Mouse (Mus musculus) lung, embryonic 15.5 days (tissue): ENCODE measurements at regions not wholly inside any gene's neighbourhood (a gene's known extent, or its start where the extent isn't known, plus 50 kb on each side); places are given as distances from the start of the nearest gene placed in this dataset.

ENCODE experiments used
- ATAC-seq: fragments of 200-750 bp; cut with Nextera tagmentation; 2 replicates; pipeline ENCODE4 v1.8.0; 2017; ENCODE audit warnings: moderate number of reproducible peaks, borderline replicate concordance; ENCODE audit not compliant: low FRiP score, low TSS enrichment; ENCODE audit errors: extremely low read depth
- H3K27ac ChIP-seq: fragments of 300-500 bp; sonication (generic); 2 replicates; pipeline ENCODE4 v1.5.1; 2015; ENCODE audit warnings: moderate library complexity, mild to moderate bottlenecking, inconsistent platforms
- H3K27me3 ChIP-seq: fragments of 300-500 bp; sonication (generic); 2 replicates; pipeline ENCODE4 v1.6.1; 2015; ENCODE audit warnings: inconsistent platforms
- H3K36me3 ChIP-seq: fragments of 300-500 bp; sonication (generic); 2 replicates; pipeline ENCODE4 v1.6.1; 2015; ENCODE audit warnings: inconsistent platforms
- H3K4me1 ChIP-seq: fragments of 300-500 bp; sonication (generic); 2 replicates; pipeline ENCODE4 v1.6.1; 2015; ENCODE audit warnings: inconsistent platforms
- H3K4me2 ChIP-seq: fragments of 300-500 bp; sonication (generic); 2 replicates; pipeline ENCODE4 v1.6.1; 2015; ENCODE audit warnings: inconsistent platforms, mild to moderate bottlenecking, moderate library complexity
- H3K4me3 ChIP-seq: fragments of 300-500 bp; sonication (generic); 2 replicates; pipeline ENCODE4 v1.5.1; 2015; ENCODE audit warnings: mild to moderate bottlenecking, inconsistent platforms
- H3K9ac ChIP-seq: fragments of 300-500 bp; sonication (generic); 2 replicates; pipeline ENCODE4 v1.6.1; 2015; ENCODE audit warnings: inconsistent platforms
- H3K9me3 ChIP-seq: fragments of 300-500 bp; sonication (generic); 2 replicates; pipeline ENCODE4 v1.6.1; 2016; ENCODE audit warnings: inconsistent platforms
- WGBS: fragments of 180-500 bp; shearing (Covaris S2); methylation state at CpG from one replicate; pipeline ENCODE4 v1.1.7; 2015; 5-methylcytosine and 5-hydroxymethylcytosine counted together

DNA sequence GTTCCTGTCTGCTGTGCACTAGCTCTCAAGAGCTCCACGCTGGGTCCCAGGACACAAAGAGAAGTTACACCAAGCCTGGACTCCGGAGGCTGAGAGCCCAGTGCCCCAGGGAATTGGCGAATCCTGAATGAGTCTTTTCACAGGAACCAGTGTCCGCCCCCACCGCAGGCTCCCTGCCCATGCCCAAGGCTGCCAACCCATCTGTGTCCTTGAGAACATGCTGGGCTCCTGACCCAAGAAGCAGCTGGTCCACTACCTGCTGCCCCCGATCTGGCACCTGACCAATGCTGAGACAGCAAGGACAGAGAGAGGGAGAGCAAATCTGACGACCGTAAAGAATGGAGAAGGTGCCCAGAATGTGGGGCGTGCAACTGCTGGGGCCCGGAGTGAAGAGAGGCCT, 85.2 kb upstream of the Cplx2 start:
- Histone ChIP-seq H3K4me2 (no peak overlapping the region), H3K4me1 (peaks cover 10% of the 10 kb centered on the region), H3K27me3 (peaks cover 6% of the 10 kb centered on the region; the same call in 1 of the 2 replicates), H3K9me3 (no peaks in the 10 kb centered on the region), H3K27ac (no peak overlapping the region), H3K9ac (no peak overlapping the region), H3K36me3 (no peaks in the 10 kb centered on the region), H3K4me3 (no peak overlapping the region)
- WGBS: 87% methylated on average over 10 of the region's 10 CpGs
- ATAC-seq: no peak

GRCm38 (mm10) chr13:54286616-54287015, 84.5 kb upstream of the Cplx2 start:
- no peak overlapping the region for H3K4me2 ChIP-seq
- peaks cover 10% of the 10 kb centered on the region for H3K4me1 ChIP-seq
- 81% methylated on average over 11 of the region's 11 CpGs for WGBS
- H3K36me3 ChIP-seq: no peaks in the 10 kb centered on the region
- H3K9ac ChIP-seq: no peak overlapping the region
- H3K27me3 ChIP-seq: 0 out of 2 replicates have a peak, but pooled peaks cover 2% of the 10 kb centered on the region
- H3K4me3 ChIP-seq: no peak overlapping the region
- H3K9me3 ChIP-seq: no peaks in the 10 kb centered on the region
- H3K27ac ChIP-seq: no peak overlapping the region
- ATAC-seq: no peak

DNA sequence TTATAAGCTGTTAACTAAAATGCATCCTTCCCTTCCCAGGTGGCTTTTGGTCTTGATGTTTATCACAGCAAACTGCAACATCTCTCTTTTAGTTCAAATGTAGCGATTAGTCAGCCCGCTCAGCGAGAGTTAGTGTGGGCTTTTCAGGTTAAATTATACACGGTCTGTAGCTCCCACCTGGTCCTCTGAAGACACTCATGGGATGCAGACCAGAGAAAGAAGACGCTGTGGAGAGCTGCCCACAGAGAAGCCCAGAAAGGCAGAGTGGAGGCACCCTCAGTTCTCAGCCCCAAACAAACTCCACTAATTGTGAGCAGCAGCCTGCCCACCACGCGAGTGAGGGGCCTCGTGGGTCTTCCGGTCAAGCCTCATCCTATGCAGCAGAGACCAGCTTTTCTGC, 81.1 kb upstream of the Cplx2 start:
- Histone ChIP-seq H3K27ac (no peak overlapping the region), H3K4me2 (no peak overlapping the region), H3K4me3 (no peak overlapping the region), H3K27me3 (no peaks in the 10 kb centered on the region), H3K9ac (no peak overlapping the region), H3K9me3 (no peaks in the 10 kb centered on the region), H3K4me1 (no peaks in the 10 kb centered on the region), H3K36me3 (no peaks in the 10 kb centered on the region)
- 87% methylated on average over 9 of the region's 9 CpGs for WGBS
- ATAC-seq: no peak

DNA sequence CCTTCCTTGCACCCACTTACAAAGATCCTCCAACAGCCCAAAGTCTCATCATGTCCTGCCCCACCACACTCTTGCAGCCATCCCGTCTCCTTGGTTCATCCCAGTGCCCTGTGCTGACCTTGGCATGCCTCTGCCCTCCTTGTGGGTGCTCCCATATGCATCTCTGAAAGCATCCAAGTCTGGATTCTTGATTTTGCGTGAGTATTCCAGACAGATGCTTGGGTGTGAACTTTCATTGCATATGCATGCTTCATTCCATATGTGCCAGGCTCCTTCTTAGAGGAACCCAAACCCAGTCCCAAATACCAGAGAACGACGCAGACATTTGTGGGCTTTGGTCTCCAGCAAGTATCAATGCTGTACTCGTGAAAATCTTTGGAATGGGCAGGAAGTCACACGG, 78.8 kb upstream of the Cplx2 start:
- no peaks in the 10 kb centered on the region for H3K27me3 ChIP-seq
- no peak overlapping the region for H3K4me2 ChIP-seq
- ATAC-seq: no peak
- no peaks in the 10 kb centered on the region for H3K4me1 ChIP-seq
- H3K4me3 ChIP-seq: no peak overlapping the region
- no peaks in the 10 kb centered on the region for H3K9me3 ChIP-seq
- no peak overlapping the region for H3K27ac ChIP-seq
- no peak overlapping the region for H3K9ac ChIP-seq
- H3K36me3 ChIP-seq: no peaks in the 10 kb centered on the region
- WGBS: 73% methylated on average over 6 of the region's 6 CpGs

DNA sequence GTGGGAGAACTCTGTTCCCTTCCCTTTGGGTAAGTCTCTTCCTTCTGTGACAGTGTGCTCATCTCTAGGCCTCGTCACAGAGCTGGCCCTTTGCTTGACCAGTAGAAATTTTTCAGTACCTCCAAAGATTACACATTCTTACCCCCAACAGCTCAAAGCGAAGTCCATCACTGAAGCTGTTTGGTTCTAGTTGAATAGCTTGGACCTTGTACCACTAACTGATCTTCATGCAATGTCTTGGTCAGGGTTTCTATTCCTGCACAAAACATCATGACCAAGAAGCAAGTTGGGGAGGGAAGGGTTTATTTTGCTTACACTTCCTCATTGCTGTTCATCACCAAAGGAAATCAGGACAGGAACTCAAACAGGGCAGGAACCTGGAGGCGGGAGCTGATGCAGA, 78.1 kb upstream of the Cplx2 start:
- 86% methylated on average over 3 of the region's 3 CpGs for WGBS
- no peak overlapping the region for H3K9ac ChIP-seq
- no peaks in the 10 kb centered on the region for H3K36me3 ChIP-seq
- H3K4me2 ChIP-seq: no peak overlapping the region
- ATAC-seq: no peak
- H3K27me3 ChIP-seq: no peaks in the 10 kb centered on the region
- no peaks in the 10 kb centered on the region for H3K4me1 ChIP-seq
- H3K27ac ChIP-seq: no peak overlapping the region
- no peaks in the 10 kb centered on the region for H3K9me3 ChIP-seq
- H3K4me3 ChIP-seq: no peak overlapping the region

GRCm38 (mm10) chr13:54295475-54296259, 75.5 kb upstream of the Cplx2 start:
- Histone ChIP-seq H3K4me3 (no peak overlapping the region), H3K9me3 (no peaks in the 10 kb centered on the region), H3K27ac (no peak overlapping the region), H3K36me3 (no peaks in the 10 kb centered on the region), H3K4me1 (0 out of 2 replicates have a peak, but pooled peaks cover 2% of the 10 kb centered on the region), H3K4me2 (no peak overlapping the region), H3K9ac (no peak overlapping the region), H3K27me3 (no peaks in the 10 kb centered on the region)
- no peak for ATAC-seq
- WGBS: 70% methylated on average over 5 of the region's 5 CpGs

GRCm38 (mm10) chr13:54296260-54296555, 74.9 kb upstream of the Cplx2 start:
- WGBS: 19% methylated on average over 1 of the region's 1 CpGs
- Histone ChIP-seq H3K4me3 (no peak overlapping the region), H3K36me3 (no peaks in the 10 kb centered on the region), H3K9me3 (no peaks in the 10 kb centered on the region), H3K9ac (no peak overlapping the region), H3K27ac (no peak overlapping the region), H3K27me3 (no peaks in the 10 kb centered on the region), H3K4me1 (peaks cover 4% of the 10 kb centered on the region), H3K4me2 (no peak overlapping the region)
- ATAC-seq: no peak

- H3K4me1 ChIP-seq: peaks cover 21% of the 10 kb centered on the region
These were observed 72.3 kb upstream of the Cplx2 start for GRCm38 (mm10) chr13:54298851-54299250.

DNA sequence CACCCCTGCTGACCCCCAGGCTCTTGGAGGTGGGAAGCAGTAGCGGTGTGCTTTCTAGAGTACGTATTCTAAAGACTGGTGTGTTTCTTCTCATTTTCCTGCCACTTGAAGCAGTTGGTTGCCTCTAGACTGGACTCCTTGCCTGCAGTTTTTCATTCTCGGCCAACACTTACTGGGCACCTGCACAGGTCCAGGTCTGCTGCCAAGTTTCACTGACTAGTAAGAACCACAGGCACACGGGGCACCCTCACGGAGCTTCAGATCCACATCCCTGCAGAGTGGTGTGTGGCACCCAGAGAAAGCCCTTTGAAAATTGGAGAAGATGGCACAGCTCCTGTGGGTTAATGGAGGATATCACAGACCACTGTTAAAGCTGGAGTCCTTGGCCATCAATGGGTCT, 71.9 kb upstream of the Cplx2 start:
- H3K27me3 ChIP-seq: no peaks in the 10 kb centered on the region
- no peak overlapping the region for H3K9ac ChIP-seq
- 73% methylated on average over 5 of the region's 5 CpGs for WGBS
- H3K4me2 ChIP-seq: no peak overlapping the region
- H3K4me3 ChIP-seq: no peak overlapping the region
- no peak for ATAC-seq
- no peaks in the 10 kb centered on the region for H3K9me3 ChIP-seq
- peaks cover 26% of the 10 kb centered on the region for H3K4me1 ChIP-seq
- H3K36me3 ChIP-seq: no peaks in the 10 kb centered on the region
- H3K27ac ChIP-seq: no peak overlapping the region

More at GRCm38 (mm10) chr13:54298851-54299250, 72.3 kb upstream of the Cplx2 start:
- no peak overlapping the region for H3K9ac ChIP-seq
- no peak overlapping the region for H3K4me3 ChIP-seq
- 33% methylated on average over 8 of the region's 8 CpGs for WGBS
- no peaks in the 10 kb centered on the region for H3K27me3 ChIP-seq
- no peak overlapping the region for H3K27ac ChIP-seq
- no peak overlapping the region for H3K4me2 ChIP-seq
- no peaks in the 10 kb centered on the region for H3K9me3 ChIP-seq
- ATAC-seq: no peak
- H3K36me3 ChIP-seq: no peaks in the 10 kb centered on the region

GRCm38 (mm10) chr13:54301110-54301509, 70.0 kb upstream of the Cplx2 start:
- 67% methylated on average over 1 of the region's 1 CpGs for WGBS

GRCm38 (mm10) chr13:54301677-54302076, 69.5 kb upstream of the Cplx2 start:
- peak overlapping the region; percentile 83 for H3K4me3 ChIP-seq

More at GRCm38 (mm10) chr13:54301110-54301509, 70.0 kb upstream of the Cplx2 start:
- Histone ChIP-seq H3K4me2 (no peak overlapping the region), H3K9me3 (no peaks in the 10 kb centered on the region), H3K27me3 (no peaks in the 10 kb centered on the region), H3K4me3 (no peak overlapping the region), H3K36me3 (no peaks in the 10 kb centered on the region), H3K9ac (no peak overlapping the region), H3K27ac (no peak overlapping the region), H3K4me1 (peaks cover 30% of the 10 kb centered on the region)
- no peak for ATAC-seq

GRCm38 (mm10) chr13:54302351-54303070, 68.6 kb upstream of the Cplx2 start:
- Histone ChIP-seq H3K4me1 (peaks cover 37% of the 10 kb centered on the region), H3K27me3 (no peaks in the 10 kb centered on the region), H3K4me2 (peak overlapping the region; percentile 91), H3K9ac (peak overlapping the region; percentile 94), H3K27ac (peak overlapping the region; percentile 100), H3K4me3 (peak overlapping the region; percentile 83), H3K36me3 (no peaks in the 10 kb centered on the region), H3K9me3 (no peaks in the 10 kb centered on the region)
- under 1% methylated on average over 39 of the region's 58 CpGs for WGBS
- ATAC-seq: peak; percentile 50

More at GRCm38 (mm10) chr13:54301677-54302076, 69.5 kb upstream of the Cplx2 start:
- Histone ChIP-seq H3K4me1 (peaks cover 32% of the 10 kb centered on the region), H3K4me2 (peak overlapping the region; percentile 91), H3K9ac (no peak overlapping the region), H3K36me3 (no peaks in the 10 kb centered on the region), H3K9me3 (no peaks in the 10 kb centered on the region), H3K27me3 (no peaks in the 10 kb centered on the region), H3K27ac (no peak overlapping the region)
- 27% methylated on average over 6 of the region's 6 CpGs for WGBS
- no peak for ATAC-seq
